Mouse (Mus musculus) kidney, adult 2 months (tissue): ENCODE measurements at regions not wholly inside any gene's neighbourhood (a gene's known extent, or its start where the extent isn't known, plus 50 kb on each side); places are given as distances from the start of the nearest gene placed in this dataset.

Experiments
- DNase-seq: peaks from one replicate; pipeline ENCODE4 v3.0.0; 2021
- H3K27ac ChIP-seq: fragments of 200-500 bp; 2 replicates; pipeline ENCODE4 v1.5.1; 2012; ENCODE audit warnings: low read depth, low read length, control low read depth, inconsistent platforms; ENCODE audit not compliant: insufficient read depth
- H3K27me3 ChIP-seq: fragments of 200-500 bp; replicated peaks from 2 replicates; pipeline ENCODE4 v1.6.1; 2012; ENCODE audit warnings: mild to moderate bottlenecking, moderate library complexity, low read length, inconsistent platforms; ENCODE audit not compliant: control insufficient read depth, insufficient read depth
- H3K36me3 ChIP-seq: fragments of 200-500 bp; 2 replicates; pipeline ENCODE4 v1.6.1; 2012; ENCODE audit warnings: mild to moderate bottlenecking, moderate library complexity, low read length, inconsistent platforms; ENCODE audit not compliant: control insufficient read depth, insufficient read depth
- H3K4me1 ChIP-seq: fragments of 200-500 bp; 2 replicates; pipeline ENCODE4 v1.6.1; 2011; ENCODE audit warnings: low read length; ENCODE audit not compliant: control insufficient read depth, insufficient read depth
- H3K4me3 ChIP-seq: fragments of 200-500 bp; 2 replicates; pipeline ENCODE4 v1.5.1; 2011; ENCODE audit warnings: mild to moderate bottlenecking, low read depth, low read length, control low read depth; ENCODE audit not compliant: insufficient read depth
- CTCF ChIP-seq: fragments of 200-500 bp; conservative IDR thresholded peaks from 2 replicates; pipeline ENCODE4 v1.5.1; 2011; ENCODE audit warnings: low read depth, mild to moderate bottlenecking, control low read depth, low read length, moderate library complexity, mixed read lengths; ENCODE audit not compliant: insufficient read depth, insufficient read length
- POLR2A ChIP-seq: fragments of 200-500 bp; IDR thresholded peaks from one replicate; pipeline ENCODE4 v1.6.1; 2011; ENCODE audit warnings: low read depth, low read length, control low read depth
- WGBS: fragments of 180-500 bp; shearing (Covaris S2); methylation state at CpG from one replicate; pipeline ENCODE4 v1.1.7; 2018; 5-methylcytosine and 5-hydroxymethylcytosine counted together

- 15% methylated on average over 1 of the region's 1 CpGs for WGBS
- Histone ChIP-seq H3K27me3 (no peaks in the 10 kb centered on the region), H3K27ac (no peak overlapping the region), H3K4me1 (no peaks in the 10 kb centered on the region), H3K4me3 (no peak overlapping the region), H3K36me3 (no peaks in the 10 kb centered on the region)
- no peak for TF ChIP-seq POLR2A
- no peak for TF ChIP-seq CTCF
- no peak for DNase-seq
Observed at GRCm38 (mm10) chr6:14583829-14584228, 171.2 kb downstream of the Ppp1r3a start.

GRCm38 (mm10) chr6:14574607-14575006 is 180.5 kb downstream of the Ppp1r3a start:
- no peak for DNase-seq
- TF ChIP-seq POLR2A (no peak), CTCF (no peak)
- no peak overlapping the region for H3K4me3 ChIP-seq
- WGBS: 44% methylated on average over 3 of the region's 3 CpGs
- H3K4me1 ChIP-seq: no peaks in the 10 kb centered on the region
- H3K27me3 ChIP-seq: no peaks in the 10 kb centered on the region
- H3K36me3 ChIP-seq: no peaks in the 10 kb centered on the region
- H3K27ac ChIP-seq: no peak overlapping the region

GRCm38 (mm10) chr6:14573001-14573400 is 182.1 kb downstream of the Ppp1r3a start:
- 44% methylated on average over 2 of the region's 2 CpGs for WGBS
- H3K27me3 ChIP-seq: no peaks in the 10 kb centered on the region
- TF ChIP-seq CTCF (no peak), POLR2A (no peak)
- H3K4me3 ChIP-seq: no peak overlapping the region
- H3K27ac ChIP-seq: no peak overlapping the region
- no peak for DNase-seq
- H3K36me3 ChIP-seq: no peaks in the 10 kb centered on the region
- no peaks in the 10 kb centered on the region for H3K4me1 ChIP-seq

- Histone ChIP-seq H3K27me3 (no peaks in the 10 kb centered on the region), H3K36me3 (no peaks in the 10 kb centered on the region), H3K27ac (no peak overlapping the region), H3K4me1 (no peaks in the 10 kb centered on the region), H3K4me3 (no peak overlapping the region)
- TF ChIP-seq POLR2A: no peak
- WGBS: 75% methylated on average over 5 of the region's 5 CpGs
- no peak for DNase-seq
Observed at GRCm38 (mm10) chr6:14540333-14540732, 214.7 kb downstream of the Ppp1r3a start.

- H3K4me3 ChIP-seq: no peak overlapping the region
- H3K36me3 ChIP-seq: no peaks in the 10 kb centered on the region
- H3K4me1 ChIP-seq: no peaks in the 10 kb centered on the region
- DNase-seq: no peak
- no peaks in the 10 kb centered on the region for H3K27me3 ChIP-seq
- TF ChIP-seq CTCF (no peak), POLR2A (no peak)
- H3K27ac ChIP-seq: no peak overlapping the region
- 35% methylated on average over 2 of the region's 2 CpGs for WGBS
Observed at GRCm38 (mm10) chr6:14529096-14529495, 226.0 kb downstream of the Ppp1r3a start.

- Histone ChIP-seq H3K36me3 (no peaks in the 10 kb centered on the region), H3K27ac (no peak overlapping the region), H3K27me3 (no peaks in the 10 kb centered on the region), H3K4me1 (no peaks in the 10 kb centered on the region), H3K4me3 (no peak overlapping the region)
- TF ChIP-seq CTCF (no peak), POLR2A (no peak)
- no peak for DNase-seq
- 30% methylated on average over 7 of the region's 7 CpGs for WGBS
Observed at GRCm38 (mm10) chr6:14528564-14528963, 226.5 kb downstream of the Ppp1r3a start.

GRCm38 (mm10) chr6:14522742-14523141 is 232.3 kb downstream of the Ppp1r3a start:
- H3K27ac ChIP-seq: no peak overlapping the region
- WGBS: 19% methylated on average over 2 of the region's 2 CpGs
- no peaks in the 10 kb centered on the region for H3K4me1 ChIP-seq
- no peaks in the 10 kb centered on the region for H3K27me3 ChIP-seq
- H3K36me3 ChIP-seq: no peaks in the 10 kb centered on the region
- DNase-seq: peak; percentile 10
- H3K4me3 ChIP-seq: no peak overlapping the region
- TF ChIP-seq CTCF: peak; percentile 24; the same call in 1 of the 2 replicates
- no peak for TF ChIP-seq POLR2A

GRCm38 (mm10) chr6:14521321-14521720 is 233.8 kb downstream of the Ppp1r3a start:
- no peak for TF ChIP-seq CTCF
- no peak for TF ChIP-seq POLR2A
- WGBS: 79% methylated on average over 1 of the region's 1 CpGs
- no peaks in the 10 kb centered on the region for H3K4me1 ChIP-seq
- no peak for DNase-seq
- H3K27ac ChIP-seq: no peak overlapping the region
- H3K27me3 ChIP-seq: no peaks in the 10 kb centered on the region
- no peaks in the 10 kb centered on the region for H3K36me3 ChIP-seq
- H3K4me3 ChIP-seq: no peak overlapping the region
